Mouse (Mus musculus) urinary bladder, postnatal 25 days (tissue): ENCODE data around the gene Arhgap19.

Experiments used
- DNase-seq: peaks from one replicate; pipeline ENCODE4 v3.0.0; 2022; ENCODE audit warnings: low spot score

Gene Arhgap19

GRCm38 (mm10) chr19:41831718-41832391 lies 30.0 kb upstream of the Arhgap19 start:
- no peak for DNase-seq

GRCm38 (mm10) chr19:41831101-41831570 lies 29.3 kb upstream of the Arhgap19 start:
- no peak for DNase-seq

- DNase-seq: peak; percentile 48
Measured at GRCm38 (mm10) chr19:41830106-41831031, 28.5 kb upstream of the Arhgap19 start.

GRCm38 (mm10) chr19:41829381-41830105 lies 27.7 kb upstream of the Arhgap19 start, which contains the start of gene Frat1:
Gene Frat1 (plus strand): TSS chr19:41829970.
- peak; percentile 79 for DNase-seq

- DNase-seq: no peak
Measured at GRCm38 (mm10) chr19:41828941-41829340, 27.1 kb upstream of the Arhgap19 start.

GRCm38 (mm10) chr19:41826529-41826928 lies 24.7 kb upstream of the Arhgap19 start:
- no peak for DNase-seq

GRCm38 (mm10) chr19:41824950-41825349 lies 23.1 kb upstream of the Arhgap19 start:
- DNase-seq: no peak

- DNase-seq: no peak
Measured at GRCm38 (mm10) chr19:41822589-41822988, 20.7 kb upstream of the Arhgap19 start.

GRCm38 (mm10) chr19:41821436-41821835 lies 19.6 kb upstream of the Arhgap19 start:
- DNase-seq: no peak

- no peak for DNase-seq
Measured at GRCm38 (mm10) chr19:41818749-41819148, 16.9 kb upstream of the Arhgap19 start.

GRCm38 (mm10) chr19:41817325-41817724 lies 15.5 kb upstream of the Arhgap19 start:
- no peak for DNase-seq

GRCm38 (mm10) chr19:41816915-41817314 lies 15.1 kb upstream of the Arhgap19 start:
- DNase-seq: no peak

GRCm38 (mm10) chr19:41816410-41816809 lies 14.6 kb upstream of the Arhgap19 start:
- DNase-seq: no peak

GRCm38 (mm10) chr19:41813374-41813773 lies 11.5 kb upstream of the Arhgap19 start:
- no peak for DNase-seq

- DNase-seq: no peak
Measured at GRCm38 (mm10) chr19:41812525-41812924, 10.7 kb upstream of the Arhgap19 start.

- no peak for DNase-seq
Measured at GRCm38 (mm10) chr19:41810074-41810473, 8.2 kb upstream of the Arhgap19 start.

GRCm38 (mm10) chr19:41808104-41808634 lies 6.3 kb upstream of the Arhgap19 start:
- no peak for DNase-seq

- DNase-seq: no peak
Measured at GRCm38 (mm10) chr19:41807497-41807896, 5.7 kb upstream of the Arhgap19 start.

GRCm38 (mm10) chr19:41805831-41806230 lies 4.0 kb upstream of the Arhgap19 start:
- DNase-seq: no peak

GRCm38 (mm10) chr19:41803322-41803721 lies 1.5 kb upstream of the Arhgap19 start:
- DNase-seq: no peak

GRCm38 (mm10) chr19:41800986-41801741 lies 683 bp downstream of the Arhgap19 start:
- DNase-seq: no peak
